Mouse (Mus musculus) mouse embryonic stem cell (cell line): Measurements from ENCODE around the gene Hist1h2bp.
"Not testable (repeated sequence)": the region's sequence is repeated elsewhere in the genome, so short reads cannot be mapped to it uniquely, and the experiment has no call there.

Experiments used
- in situ Hi-C, 2 experiments: fragments of 300-500 bp; cut with MboI; formaldehyde crosslinking; loops; 1 replicate in 1 of 2; 3 replicates in 1 of 2; pipeline ENCODE4 v1.14.3; 2019 to 2020; ENCODE audit warnings: low sequenced_read_pairs in 2 of 2, low pct_unique_long_range_greater_than_20kb in 1 of 2, mixed read lengths in 1 of 2; ENCODE audit not compliant: unreplicated experiment in 1 of 2

Hist1h2bp gene

DNA sequence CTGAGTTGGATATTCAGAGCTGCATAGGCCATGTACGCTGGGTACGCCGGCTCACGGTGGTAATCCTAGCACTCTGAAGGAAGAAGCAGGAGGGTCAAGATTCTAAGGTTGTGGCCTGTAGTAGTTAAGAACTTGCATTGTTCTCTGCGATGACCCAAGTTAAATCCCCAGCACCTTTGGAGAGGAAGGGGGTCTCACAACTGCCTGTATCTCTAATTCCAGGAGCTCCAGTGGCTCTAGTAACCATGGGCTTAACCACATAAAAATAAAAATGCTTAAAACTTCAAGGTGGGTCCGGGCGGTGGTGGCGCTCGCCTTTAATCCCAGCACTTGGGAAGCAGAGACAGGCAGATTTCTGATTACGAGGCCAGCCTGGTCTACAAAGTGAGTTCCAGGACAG is 43.1 kb downstream of the Hist1h2bp start:
- in situ Hi-C loops, result no loop called here

DNA sequence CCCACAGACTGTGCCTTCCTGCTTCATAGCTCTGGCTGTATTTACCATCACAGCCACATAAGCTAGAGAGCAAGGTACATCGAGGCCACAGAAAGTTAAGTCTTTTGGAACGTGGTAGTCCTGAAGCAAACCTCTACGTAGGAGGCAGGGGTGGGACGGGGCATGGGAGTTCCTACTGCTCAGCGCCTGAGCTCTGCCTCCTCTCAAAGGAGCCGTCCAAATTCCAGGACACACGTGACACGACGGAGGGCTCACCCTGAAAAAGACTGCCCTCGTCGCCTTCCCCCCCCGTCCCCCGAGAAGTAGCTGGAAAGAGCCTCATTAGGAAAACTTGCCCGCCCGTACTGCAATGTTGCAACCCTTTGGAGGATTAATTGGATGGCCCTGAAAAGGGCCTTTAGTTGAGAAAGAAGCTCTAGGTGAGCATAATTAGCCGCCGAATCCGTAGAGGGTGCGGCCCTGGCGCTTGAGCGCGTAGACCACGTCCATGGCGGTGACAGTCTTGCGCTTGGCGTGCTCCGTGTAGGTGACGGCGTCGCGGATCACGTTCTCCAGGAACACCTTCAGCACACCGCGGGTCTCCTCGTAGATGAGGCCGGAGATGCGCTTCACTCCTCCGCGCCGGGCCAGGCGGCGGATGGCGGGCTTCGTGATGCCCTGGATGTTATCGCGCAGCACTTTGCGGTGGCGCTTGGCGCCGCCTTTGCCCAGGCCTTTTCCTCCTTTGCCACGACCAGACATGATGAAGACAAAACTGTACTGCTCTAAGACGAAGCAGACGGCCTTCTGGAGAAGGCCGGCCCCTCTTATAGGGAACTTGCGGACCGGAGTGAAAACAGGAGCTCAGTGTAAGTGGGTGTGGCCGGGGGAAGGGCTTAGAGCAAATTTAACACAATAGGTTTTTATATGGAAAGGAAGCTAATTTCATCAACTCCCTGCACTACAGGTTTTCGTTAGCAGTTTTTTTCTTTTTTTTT is 44.4 kb downstream of the Hist1h2bp start, which contains the start of gene Hist1h4n:
TSS of gene Hist1h4n (minus strand) at position 779 of the 977 bp plus-strand sequence.
- in situ Hi-C loops, result not testable (repeated sequence)

DNA sequence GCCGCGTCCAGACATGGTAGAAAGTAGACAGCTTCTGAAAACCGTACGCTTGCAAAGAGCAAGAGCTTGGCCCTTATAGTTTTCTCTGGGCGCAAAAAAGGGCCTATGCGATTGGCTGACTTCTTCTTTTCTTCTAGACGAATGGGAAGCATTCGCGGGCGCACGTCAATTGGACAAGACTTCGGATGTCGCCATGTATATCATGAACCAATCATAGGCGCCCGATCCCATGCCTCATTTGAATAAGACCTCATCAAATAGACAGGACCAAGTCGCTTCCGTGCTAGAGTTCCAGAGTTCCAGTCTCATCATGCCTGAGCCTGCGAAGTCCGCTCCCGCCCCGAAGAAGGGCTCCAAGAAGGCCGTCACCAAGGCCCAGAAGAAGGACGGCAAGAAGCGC is 46.2 kb downstream of the Hist1h2bp start, which contains the start of the genes Hist1h2ap and Hist1h2br:
TSS of gene Hist1h2ap (minus strand) at position 47 of the 400 bp plus-strand sequence.
TSS of gene Hist1h2br (plus strand) at position 283 of the 400 bp plus-strand sequence.
- in situ Hi-C loops, result not testable (repeated sequence)
